Mouse (Mus musculus): Measurements from ENCODE around the gene Cxcl1.
A peak's percentile ranks its signal among the peaks of the same experiment; 100 is the strongest.

Cxcl1 gene

DNA sequence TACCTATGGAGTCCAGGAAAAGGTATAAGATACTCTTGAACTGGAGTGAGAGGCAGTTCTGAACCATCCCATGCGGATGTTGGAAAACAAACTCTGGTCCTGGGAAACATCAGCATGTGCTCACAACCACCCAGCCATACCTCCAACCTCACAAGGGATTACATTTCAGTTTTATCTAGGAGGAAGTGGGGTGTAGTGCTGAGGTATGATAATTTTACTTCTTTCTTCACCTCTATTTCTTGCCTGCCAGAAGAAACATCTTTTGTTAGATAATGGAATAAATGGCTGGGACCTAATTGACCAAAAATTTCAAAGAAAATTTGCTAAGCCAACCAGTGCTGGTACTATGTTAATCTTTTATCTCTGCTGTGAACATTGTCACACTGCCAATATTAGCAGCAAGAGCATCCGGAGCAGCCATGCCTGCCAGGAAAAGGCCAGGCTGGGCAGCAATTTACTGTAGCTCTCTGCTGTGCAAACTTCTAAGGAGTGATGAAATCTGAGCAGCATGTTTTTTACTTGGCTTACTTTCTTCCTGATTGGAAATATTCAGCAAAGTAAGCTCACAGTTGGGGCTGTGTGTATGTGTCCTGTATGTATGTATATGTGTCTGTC lies 6.3 kb upstream of the Cxcl1 start:
- no peak for DNase-seq (ENCODE audit: extremely low read depth, insufficient read length, low spot score)

DNA sequence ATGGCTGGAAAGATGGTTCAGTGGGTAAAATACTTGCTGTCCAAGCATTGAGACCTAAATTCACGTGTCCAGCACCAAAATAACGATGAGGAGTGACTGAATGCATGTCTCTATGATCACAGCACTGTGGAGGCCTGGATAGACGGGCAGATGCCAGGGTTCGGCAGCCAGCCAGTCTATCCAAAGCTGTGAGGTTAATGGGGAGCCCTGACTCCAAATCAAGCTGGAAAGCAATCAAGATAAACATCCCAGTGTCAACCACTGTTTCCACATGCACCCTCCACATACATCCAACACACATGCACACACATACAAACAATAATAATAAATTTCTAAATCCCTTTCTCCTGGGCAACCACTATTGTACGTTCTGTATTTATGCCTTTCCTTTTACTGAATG lies 2.4 kb upstream of the Cxcl1 start:
- DNase-seq (ENCODE audit: extremely low read depth, insufficient read length, low spot score) = no peak

DNA sequence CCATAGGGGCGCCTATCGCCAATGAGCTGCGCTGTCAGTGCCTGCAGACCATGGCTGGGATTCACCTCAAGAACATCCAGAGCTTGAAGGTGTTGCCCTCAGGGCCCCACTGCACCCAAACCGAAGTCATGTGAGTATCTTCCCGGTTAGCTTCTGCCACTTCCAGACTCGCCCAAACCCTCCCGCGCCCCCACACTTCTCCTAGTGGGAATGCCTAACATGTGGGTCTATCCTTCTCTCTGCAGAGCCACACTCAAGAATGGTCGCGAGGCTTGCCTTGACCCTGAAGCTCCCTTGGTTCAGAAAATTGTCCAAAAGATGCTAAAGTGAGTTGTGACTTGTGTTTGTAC lies 398 bp downstream of the Cxcl1 start:
- no peak for DNase-seq (ENCODE audit: extremely low read depth, insufficient read length, low spot score)

DNA sequence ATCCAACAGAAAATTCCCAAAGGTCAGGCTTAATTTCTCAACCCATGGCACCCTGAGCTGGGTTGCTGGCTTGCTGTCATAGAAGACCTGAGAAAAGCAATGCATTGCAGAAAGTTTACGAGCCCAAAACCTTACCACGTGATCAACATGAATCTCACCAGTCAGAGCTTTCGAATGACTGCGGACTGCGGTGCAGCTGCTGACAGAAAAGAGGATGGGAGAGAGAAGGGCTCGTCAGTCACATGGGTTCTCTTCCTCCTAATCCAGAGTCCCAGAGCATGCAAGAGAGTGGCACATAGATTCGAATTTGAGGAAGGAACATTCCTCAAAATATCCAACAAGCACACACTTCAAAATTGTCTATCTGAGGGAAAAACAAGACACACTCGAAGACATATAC lies 3.2 kb downstream of the Cxcl1 start:
- DNase-seq (ENCODE audit: extremely low read depth, insufficient read length, low spot score) = no peak

DNA sequence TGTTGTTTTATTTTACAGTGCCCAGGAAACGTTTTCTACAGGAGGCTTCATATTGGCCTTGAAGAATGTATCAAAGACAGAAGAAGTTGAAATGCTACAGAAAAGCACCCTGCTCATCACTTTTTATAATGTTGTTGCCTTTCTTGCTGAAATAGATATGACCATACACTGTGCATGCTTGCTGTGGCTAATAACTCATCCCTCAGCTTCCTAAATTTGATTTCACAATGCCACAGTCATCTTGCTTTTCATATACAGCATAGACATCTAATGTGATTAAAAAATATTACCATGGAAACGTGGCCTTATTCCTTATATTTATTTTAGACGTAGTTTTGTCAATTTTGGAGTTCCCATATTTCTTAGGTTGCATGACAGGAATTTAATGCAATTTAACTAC lies 6.4 kb downstream of the Cxcl1 start:
- DNase-seq (ENCODE audit: extremely low read depth, insufficient read length, low spot score) = no peak

DNA sequence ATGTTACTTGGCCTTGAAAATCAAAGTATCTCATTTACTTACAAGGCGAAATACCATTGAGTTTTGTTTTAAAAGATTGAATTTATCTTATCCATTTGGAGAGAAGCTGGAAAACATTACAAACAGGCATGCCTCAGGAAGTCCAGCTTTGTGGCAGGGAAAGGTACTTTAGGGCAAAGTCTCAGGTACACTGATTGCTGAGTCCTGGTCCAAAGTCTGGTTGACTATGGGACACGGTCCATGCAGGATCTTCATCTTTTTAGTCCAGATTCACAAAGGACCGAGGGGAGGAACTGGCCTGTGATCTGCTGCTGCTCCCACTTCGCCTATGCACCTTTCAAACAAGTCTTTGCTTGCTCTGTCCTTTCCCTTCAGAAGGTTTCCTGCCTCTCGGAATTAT lies 8.3 kb downstream of the Cxcl1 start:
- DNase-seq (ENCODE audit: extremely low read depth, insufficient read length, low spot score) = no peak

DNA sequence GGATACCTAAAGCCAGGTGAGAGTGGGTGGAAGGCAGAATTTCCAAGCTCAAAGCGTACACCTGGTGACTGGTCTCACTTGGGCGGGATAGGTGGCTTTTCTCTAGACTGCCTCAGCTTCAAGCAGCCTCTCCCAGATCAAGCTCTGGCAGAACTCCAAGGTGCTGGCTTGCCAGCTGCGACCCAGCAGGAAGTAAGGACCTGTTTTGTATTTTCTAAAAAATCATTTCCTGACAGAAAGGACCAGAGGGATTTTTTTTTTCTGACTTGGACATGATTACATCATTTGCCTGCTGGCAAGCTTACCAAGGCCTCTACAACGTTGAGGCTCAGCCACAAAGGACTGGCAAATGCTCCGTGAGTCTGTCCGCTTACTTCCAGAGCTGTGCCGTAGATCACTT lies 9.1 kb downstream of the Cxcl1 start:
- DNase-seq (ENCODE audit: extremely low read depth, insufficient read length, low spot score) = peak; percentile 67

DNA sequence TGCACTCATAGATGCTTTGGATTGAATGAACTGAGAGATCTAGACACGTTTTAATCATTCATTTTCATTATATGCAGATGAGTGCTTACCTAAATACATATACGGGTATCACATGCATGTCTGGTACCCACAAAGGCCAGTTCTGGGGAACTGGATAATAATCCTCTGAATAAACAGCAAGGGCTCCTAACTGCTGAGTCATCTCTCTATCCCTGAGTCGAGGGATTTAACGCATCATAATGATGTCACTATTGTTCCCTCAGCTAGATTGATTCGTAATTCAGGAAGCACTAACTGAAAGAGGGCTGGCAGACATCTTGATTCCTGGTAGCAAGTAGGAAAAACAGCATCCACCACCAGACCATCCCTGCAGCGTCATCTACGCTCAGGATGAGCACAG lies 9.6 kb downstream of the Cxcl1 start:
- peak; percentile 67 for DNase-seq (ENCODE audit: extremely low read depth, insufficient read length, low spot score)

DNA sequence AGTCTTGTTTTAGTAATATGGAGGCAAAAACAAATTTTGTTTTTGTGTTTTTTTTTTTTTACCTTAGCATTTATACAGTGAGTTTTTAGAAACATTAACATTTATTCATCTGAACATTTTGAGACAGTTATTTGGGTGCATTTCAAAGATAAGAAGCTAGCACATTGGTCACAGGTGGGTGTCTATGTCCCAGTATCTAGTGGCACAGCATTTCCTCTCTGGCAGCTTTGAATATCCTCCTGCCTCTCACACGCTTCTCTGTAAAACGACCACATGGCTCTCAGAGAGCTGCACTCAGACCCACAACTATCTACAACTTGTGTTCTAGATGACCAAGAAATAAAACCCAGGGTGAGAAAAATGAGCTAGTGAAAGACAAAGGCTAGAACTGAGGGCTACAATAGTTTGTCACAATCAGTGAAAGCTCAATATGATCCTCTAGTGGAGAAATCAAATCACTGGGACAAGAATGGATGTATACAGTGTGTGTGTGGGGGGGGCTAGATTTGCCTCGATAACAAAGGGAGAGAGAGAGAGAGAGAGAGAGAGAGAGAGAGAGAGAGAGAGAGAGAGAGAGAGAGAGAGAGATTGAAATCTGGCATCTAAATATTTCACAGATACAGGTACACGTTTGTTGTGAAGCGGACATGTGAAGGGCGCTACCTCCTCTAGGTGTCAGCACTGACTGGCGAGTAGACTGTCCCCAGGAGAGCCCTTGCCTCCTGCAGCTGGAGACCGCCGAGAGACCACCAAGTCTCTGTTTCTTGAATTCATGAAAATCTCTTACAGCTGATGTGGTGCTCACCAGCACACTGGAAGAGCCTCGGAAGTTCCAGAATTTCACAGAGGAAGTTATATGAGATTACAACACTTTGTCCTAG lies 11.6 kb downstream of the Cxcl1 start:
- DNase-seq (ENCODE audit: extremely low read depth, insufficient read length, low spot score) = no peak

DNA sequence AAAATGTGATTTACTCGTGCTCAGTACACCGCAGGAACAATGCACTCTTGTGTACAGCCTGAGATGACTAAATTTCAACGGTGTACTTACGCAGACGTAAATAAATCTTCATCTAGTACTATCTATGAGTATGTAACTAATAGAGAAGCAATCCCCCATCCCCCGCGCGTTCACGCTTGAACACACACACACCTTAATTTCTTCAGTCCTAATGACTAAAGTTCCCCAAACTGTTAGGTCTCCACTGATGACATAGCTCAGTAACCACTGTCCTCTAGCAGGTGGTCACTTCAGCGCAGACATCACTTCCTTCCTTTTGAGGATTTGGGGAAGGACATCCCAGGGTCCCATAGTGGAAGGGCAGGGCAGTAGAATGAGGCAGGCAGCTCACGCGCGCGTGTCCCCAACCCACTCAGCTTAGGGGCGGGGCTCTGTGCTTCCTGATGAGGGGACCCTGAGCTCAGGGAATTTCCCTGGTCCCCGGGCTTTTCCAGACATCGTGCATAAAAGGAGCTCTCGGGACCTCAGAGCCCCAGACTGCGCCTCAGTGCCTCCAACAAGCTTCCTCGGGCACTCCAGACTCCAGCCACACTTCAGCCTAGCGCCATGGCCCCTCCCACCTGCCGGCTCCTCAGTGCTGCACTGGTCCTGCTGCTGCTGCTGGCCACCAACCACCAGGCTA lies 12.4 kb downstream of the Cxcl1 start, which contains the start of gene Cxcl2:
Gene Cxcl2, plus strand, starts transcription at position 533 of the 682 bp plus-strand sequence.
- no peak for DNase-seq (ENCODE audit: extremely low read depth, insufficient read length, low spot score)

DNA sequence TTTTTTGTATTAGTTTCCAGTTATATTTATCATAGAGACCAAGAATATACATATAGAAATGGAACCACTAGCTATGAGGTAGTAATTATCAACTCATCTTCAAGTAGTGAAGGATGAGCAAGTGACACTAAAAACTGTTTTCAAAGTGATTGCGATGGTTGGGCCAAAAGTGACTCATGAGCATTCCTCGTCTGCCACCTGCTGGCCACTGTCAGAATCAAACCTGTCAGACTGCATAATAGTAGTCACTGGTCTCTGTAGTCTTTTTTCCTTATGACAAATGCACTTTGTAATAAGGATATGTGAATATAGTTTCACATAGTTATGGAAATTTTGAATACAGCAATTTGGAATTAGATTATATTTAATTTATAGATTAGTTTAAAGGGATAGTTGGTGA lies 17.9 kb downstream of the Cxcl1 start:
- DNase-seq (ENCODE audit: extremely low read depth, insufficient read length, low spot score) = peak; percentile 41

DNA sequence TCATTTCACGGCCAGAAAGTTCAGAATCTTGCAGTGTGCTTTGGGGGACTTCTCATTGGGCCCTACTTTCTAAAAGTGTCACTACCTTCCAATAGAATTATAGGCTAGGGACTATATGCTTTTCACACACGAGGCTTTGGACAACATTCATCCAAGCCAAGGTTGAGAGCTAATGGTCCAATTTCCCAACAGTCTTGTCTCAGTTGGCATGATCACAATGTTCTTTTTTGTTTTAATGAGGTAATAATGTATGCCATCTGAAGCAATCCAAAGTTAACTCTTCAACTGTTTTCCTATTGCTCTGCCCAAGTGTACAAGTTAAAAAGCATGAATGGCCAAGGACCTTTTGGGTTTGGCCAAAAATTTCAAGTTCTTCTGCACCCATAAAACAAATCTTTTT lies 28.5 kb downstream of the Cxcl1 start:
- DNase-seq (ENCODE audit: extremely low read depth, insufficient read length, low spot score) = no peak

DNA sequence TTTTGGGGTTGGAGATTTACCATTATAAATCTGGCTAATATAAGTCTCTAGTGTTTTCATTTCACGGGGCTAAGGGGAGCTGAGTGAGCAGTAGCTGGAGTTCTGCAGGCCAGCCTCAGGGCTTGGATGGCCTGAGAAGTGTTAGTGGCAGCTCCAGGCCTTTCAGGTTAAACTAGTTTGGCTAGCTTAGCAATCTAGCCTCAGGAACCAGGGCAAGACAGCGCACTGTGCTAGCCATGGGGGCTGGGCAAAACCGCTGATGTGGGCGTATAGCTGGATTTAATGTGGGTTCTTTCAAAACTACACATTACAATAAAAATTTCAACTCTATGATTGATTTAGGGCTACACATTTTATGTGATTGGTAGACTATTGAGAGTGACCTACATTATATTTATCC lies 31.9 kb downstream of the Cxcl1 start:
- DNase-seq (ENCODE audit: extremely low read depth, insufficient read length, low spot score) = no peak

DNA sequence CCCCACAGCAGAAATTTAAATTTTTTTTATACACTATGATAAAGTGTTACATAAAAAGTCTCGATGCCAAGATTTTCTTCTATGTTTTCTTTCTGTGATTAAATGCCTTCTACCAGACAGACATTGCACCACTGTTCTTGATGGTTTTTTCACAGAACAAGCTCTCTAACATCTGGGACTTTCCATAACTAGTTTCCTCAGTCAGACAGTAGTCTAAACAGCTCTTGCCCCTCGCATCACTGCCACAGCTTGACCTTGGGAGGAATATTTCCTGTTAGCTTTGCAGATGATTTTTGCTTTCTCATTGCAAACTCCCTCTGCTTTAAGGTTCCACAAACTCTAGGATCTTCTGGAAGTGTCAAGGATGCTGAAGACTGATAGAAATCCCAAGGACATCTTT lies 39.5 kb downstream of the Cxcl1 start:
- DNase-seq (ENCODE audit: extremely low read depth, insufficient read length, low spot score) = no peak

DNA sequence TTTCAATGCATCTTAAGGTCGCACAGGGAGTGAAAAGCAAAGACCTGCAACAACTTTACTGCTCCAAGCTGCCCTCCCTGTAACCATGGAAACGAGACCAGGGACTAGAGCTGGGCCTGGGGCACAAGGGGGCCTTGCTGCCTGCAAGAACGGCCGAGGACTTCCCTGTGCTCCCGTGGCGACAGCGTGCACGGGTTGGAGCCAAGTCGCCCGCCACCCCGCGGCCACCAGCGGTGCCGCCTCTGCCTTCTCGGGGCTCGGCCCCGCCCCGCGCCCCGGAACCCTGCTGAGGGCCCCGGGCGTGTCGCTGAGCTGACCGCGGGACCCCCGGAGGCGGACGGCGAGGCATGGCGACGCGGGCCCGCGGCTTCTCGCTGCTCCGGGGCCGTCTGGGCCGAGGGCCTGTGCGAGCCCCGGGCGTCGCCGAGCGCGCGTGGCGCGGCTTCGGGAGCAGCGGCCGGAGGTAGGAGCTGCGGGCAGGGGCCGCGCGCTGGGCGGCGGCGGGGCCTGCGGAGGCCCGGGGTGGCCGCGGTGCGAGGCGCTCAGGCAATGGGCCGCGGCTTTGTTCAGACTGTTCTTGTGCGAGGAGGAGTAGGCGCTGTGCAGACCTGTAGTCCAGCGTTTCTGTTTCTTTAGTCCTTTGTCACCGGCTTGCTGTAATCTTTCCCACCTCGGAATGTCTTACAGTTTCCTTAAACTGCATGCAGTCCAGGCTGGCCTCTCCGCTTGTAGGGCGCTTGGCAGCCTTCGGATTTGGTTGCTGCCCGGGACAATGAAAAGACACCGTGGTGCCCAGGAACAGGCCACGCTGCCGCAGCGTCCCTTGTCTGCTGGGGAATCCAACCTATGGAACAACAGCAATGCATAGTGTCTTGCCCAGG lies 40.2 kb downstream of the Cxcl1 start, which contains the start of gene Mthfd2l:
Gene Mthfd2l, plus strand, starts transcription at position 147 of the 881 bp plus-strand sequence.
- peak; percentile 92 for DNase-seq (ENCODE audit: extremely low read depth, insufficient read length, low spot score)

DNA sequence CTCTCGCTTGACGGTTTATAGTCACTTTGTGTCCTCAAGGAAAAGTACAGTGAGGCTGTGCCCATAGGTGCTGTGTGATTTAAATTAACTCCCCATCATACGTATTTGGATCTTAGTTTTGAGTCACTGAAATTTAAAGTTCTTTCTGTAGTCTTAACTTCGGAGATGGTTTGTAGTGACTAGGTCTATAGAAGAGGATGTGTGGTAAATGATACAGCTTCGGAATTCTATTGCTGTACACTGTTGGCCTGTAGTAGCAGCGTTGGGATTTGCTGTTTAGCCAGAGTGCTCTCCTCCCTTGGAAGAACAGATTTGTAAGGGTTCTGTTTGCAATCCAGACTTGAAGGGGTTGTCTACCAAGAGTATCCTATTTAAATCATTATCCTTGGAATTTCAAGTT lies 40.9 kb downstream of the Cxcl1 start:
- DNase-seq (ENCODE audit: extremely low read depth, insufficient read length, low spot score) = no peak

DNA sequence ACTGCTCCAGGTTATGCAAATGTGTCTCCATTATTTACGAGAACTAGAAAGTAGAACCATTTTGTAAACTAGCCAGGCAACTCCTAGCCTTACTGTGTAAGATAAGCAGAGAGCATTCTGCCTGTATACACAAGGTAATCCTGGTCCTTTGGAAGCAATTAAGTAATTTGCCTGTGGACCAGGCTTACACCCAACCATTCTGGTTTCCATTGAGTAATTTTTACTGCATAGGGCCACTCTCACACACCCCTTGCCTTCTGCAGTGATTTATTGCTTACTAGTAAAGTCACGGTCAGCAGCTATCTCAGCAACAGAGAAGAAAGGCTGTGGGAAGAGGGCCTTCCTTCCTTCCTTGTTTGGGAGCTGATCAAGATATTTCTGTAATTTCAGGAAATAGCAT lies 45.7 kb downstream of the Cxcl1 start:
- DNase-seq (ENCODE audit: extremely low read depth, insufficient read length, low spot score) = no peak

Data from 3134 (cell line).